Mouse (Mus musculus) megakaryocyte, embryonic 14.5 days (primary cell): ENCODE measurements around the gene Zfp526. TPM values are rescaled to one million over a fixed set of nuclear protein-coding genes. Genes with fewer than 3 reads are reported as not detected.

Experiments used
- H3K27me3 ChIP-seq: replicated peaks from 2 replicates; pipeline ENCODE3; 2012; ENCODE audit warnings: inconsistent platforms
- H3K36me3 ChIP-seq: replicated peaks from 2 replicates; pipeline ENCODE3; 2012; ENCODE audit warnings: low read length, inconsistent platforms, mixed read lengths
- H3K4me1 ChIP-seq: 2 replicates; pipeline ENCODE4 v1.6.1; 2012; ENCODE audit warnings: inconsistent platforms
- H3K4me3 ChIP-seq: replicated peaks from 2 replicates; pipeline ENCODE3; 2012; ENCODE audit warnings: moderate library complexity, mild to moderate bottlenecking, inconsistent platforms
- H3K9me3 ChIP-seq: 2 replicates; pipeline ENCODE4 v1.6.1; 2012; ENCODE audit warnings: inconsistent platforms
- FLI1 ChIP-seq: IDR thresholded peaks from 2 replicates; pipeline ENCODE4 v1.6.1; 2012; ENCODE audit warnings: low read length, inconsistent platforms, mixed read lengths
- GATA1 ChIP-seq: IDR thresholded peaks from 3 replicates; pipeline ENCODE4 v1.6.1; 2012; ENCODE audit warnings: mixed read lengths, low read length, inconsistent platforms, borderline replicate concordance
- polyA plus RNA-seq: library from polyadenylated mRNA; stranded (reverse); fragments of >175 nt; gene quantifications from 2 replicates; pipeline ENCODE4 v1.2.3, GENCODE M21; 2012; ENCODE audit warnings: low replicate concordance; ENCODE audit not compliant: insufficient read depth

The Zfp526 gene
- polyA plus RNA-seq, 1 experiment = 4.8 TPM

DNA sequence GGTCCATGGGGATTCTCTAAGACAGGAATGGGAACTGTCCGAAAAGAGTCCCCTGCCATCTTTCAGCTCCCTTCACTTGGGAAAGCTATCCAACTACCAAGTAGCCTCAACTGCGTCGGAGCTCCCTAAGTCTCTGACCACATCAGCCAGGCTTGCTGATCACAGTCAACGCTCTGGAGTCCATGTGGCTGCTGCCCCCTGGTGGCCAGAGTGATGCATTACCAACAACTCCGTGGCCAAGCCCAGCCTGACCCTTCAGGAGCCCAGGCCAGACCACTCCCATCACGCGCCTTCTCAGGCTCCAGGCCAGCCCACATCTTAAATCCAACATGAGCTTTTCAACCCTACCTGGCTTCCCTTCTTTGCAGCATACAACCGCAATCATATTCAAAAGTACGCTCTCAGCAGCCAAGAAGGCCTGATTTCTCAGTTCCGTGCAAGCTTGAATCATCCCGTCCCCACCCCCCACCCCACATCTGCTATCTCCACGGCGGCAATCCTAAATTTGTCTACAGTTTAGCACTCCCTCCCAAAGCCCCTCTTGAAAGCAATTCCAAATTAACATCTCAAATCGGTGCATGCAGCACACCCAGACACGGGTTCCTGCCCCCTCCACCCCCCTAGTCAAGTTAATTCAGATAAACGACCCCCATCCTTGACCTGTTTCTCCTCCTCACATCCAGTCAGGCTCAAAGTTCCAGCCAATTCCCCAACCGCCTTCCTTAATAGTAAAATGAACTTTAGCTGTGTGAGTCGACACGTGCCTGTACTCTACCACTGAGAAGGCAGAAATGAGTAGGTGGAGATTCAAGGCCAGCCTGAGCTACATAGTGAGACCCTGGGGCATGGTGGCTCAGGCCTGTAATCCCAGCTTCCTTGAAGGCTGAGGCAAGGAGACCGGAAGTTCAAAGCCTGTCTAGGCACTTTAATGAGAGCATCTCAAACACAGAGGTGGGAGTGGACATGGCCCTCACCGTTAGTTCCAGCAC lies 33.3 kb upstream of the Zfp526 start:
- Histone ChIP-seq H3K27me3 (peaks cover 3% of the 10 kb centered on the region), H3K4me1 (peaks cover 34% of the 10 kb centered on the region), H3K36me3 (no peaks in the 10 kb centered on the region), H3K9me3 (no peaks in the 10 kb centered on the region), H3K4me3 (no peak overlapping the region)
- TF ChIP-seq GATA1 (no peak), FLI1 (no peak)

DNA sequence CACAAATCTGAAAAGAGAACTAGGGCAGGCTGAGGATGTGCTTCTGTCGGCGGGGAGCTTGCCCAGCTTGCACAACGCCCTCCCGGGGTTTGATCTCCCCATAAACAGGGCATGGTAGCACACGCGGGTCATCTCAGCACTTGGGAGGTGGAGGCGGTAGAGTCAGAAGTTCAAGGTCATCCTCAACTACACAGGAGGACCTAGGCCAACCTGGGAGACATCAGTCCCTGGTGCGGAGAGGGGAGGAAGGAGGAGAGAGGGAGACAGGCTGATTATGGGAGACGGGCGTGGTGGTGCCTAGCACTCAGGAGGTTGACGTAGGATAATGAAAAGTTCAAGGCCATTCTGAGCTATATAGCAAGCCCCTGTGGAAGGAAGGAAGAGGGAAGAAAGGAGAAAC lies 30.4 kb upstream of the Zfp526 start:
- H3K4me1 ChIP-seq = peaks cover 12% of the 10 kb centered on the region
- no peaks in the 10 kb centered on the region for H3K36me3 ChIP-seq
- peaks cover 11% of the 10 kb centered on the region for H3K27me3 ChIP-seq
- H3K4me3 ChIP-seq = no peak overlapping the region
- H3K9me3 ChIP-seq = no peaks in the 10 kb centered on the region
- no peak for TF ChIP-seq GATA1
- TF ChIP-seq FLI1 = no peak

DNA sequence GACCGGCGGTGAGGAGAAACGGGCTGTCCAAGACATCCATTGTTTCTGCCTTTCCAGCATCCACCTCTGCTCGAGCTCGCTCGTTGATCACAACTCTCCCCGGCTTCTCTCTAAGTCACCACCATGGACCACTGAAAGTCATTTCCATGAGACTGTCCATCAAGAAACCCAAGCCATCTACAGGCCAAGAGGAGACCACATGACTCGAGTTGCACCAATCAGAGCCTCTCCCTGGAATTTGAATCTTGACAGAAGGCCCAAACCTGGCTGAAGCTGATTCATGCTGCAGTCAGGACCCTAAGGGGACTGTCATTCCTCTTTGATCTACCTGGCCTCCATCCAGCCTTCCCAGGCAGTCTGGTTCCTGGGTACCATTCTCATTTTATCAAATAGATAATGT lies 29.1 kb upstream of the Zfp526 start:
- no peak overlapping the region for H3K4me3 ChIP-seq
- H3K27me3 ChIP-seq = peaks cover 18% of the 10 kb centered on the region
- peaks cover 19% of the 10 kb centered on the region for H3K4me1 ChIP-seq
- TF ChIP-seq GATA1 (no peak), FLI1 (no peak)
- H3K36me3 ChIP-seq = no peaks in the 10 kb centered on the region
- no peaks in the 10 kb centered on the region for H3K9me3 ChIP-seq

DNA sequence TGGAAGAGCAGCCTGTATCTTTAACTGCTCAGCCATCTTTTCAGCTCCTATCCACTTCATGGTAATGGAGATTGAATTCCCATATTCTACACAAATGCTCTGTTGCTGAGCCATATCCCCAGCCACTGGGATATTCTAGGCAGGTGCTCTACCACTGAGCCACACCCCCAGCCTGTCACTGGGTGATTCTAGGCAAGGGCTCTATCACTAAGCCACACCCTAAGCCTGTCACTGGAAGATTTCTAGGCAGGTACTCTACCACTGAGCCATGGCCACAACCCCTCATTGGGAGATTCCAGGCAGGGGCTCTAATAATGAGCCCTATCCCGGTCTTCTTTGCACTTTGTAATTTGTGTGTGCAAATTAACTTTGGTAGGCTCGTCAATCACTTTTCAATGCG lies 26.1 kb upstream of the Zfp526 start:
- Histone ChIP-seq H3K36me3 (no peaks in the 10 kb centered on the region), H3K4me1 (peaks cover 12% of the 10 kb centered on the region), H3K4me3 (no peak overlapping the region), H3K9me3 (no peaks in the 10 kb centered on the region), H3K27me3 (peaks cover 20% of the 10 kb centered on the region)
- TF ChIP-seq FLI1 (no peak), GATA1 (no peak)

- Histone ChIP-seq H3K9me3 (no peaks in the 10 kb centered on the region), H3K4me3 (no peak overlapping the region), H3K27me3 (peaks cover 17% of the 10 kb centered on the region), H3K4me1 (peaks cover 12% of the 10 kb centered on the region), H3K36me3 (peaks cover 4% of the 10 kb centered on the region)
- TF ChIP-seq GATA1 = no peak
- TF ChIP-seq FLI1 = no peak
Measured at GRCm38 (mm10) chr7:25196107-25196506, 25.1 kb upstream of the Zfp526 start.

- peaks cover 17% of the 10 kb centered on the region for H3K36me3 ChIP-seq
- peaks cover 12% of the 10 kb centered on the region for H3K4me1 ChIP-seq
- no peaks in the 10 kb centered on the region for H3K9me3 ChIP-seq
- peaks cover 17% of the 10 kb centered on the region for H3K27me3 ChIP-seq
- no peak overlapping the region for H3K4me3 ChIP-seq
- no peak for TF ChIP-seq GATA1
- no peak for TF ChIP-seq FLI1
Measured at GRCm38 (mm10) chr7:25197384-25198018, 23.7 kb upstream of the Zfp526 start.

GRCm38 (mm10) chr7:25203624-25204023 lies 17.6 kb upstream of the Zfp526 start:
- Histone ChIP-seq H3K4me1 (peaks cover 32% of the 10 kb centered on the region), H3K27me3 (no peaks in the 10 kb centered on the region), H3K4me3 (no peak overlapping the region), H3K9me3 (no peaks in the 10 kb centered on the region), H3K36me3 (peaks cover 78% of the 10 kb centered on the region)
- no peak for TF ChIP-seq FLI1
- no peak for TF ChIP-seq GATA1

DNA sequence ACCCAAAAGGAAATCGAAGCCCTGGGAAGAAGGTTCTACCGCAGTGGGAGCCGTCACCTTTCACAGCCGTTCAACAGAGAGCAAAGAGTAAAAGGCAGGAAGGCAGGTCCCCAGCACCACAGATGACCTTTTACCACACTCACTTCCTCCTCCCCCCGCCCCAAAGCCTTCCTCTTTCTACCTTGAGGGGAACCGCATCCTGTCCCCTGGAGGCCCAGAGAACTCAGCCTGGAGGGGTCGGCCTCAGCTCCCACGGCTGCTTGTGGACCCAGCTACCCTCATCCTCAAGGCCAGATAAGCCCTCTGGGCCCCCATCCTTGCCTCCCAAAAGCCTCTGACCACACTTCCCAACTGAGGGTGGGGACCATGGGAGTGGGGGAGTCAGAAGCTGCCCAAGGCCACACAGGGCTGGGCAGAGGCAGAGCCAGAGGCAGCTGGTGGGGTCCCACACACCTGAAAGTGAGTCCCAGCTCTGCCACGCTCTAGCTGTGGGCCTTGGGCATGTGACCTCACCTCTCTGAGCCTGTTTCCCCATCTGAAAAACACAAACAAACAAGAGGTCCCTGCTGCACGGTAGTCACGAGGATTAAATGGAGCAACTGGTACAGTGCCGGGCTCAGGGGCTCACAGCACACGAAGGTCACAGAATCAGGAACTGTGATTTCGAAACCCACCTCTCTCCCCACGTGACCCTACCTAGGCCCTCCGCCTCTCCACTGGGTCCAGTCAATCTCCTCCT lies 15.7 kb upstream of the Zfp526 start:
- Histone ChIP-seq H3K4me3 (peak overlapping the region; percentile 20), H3K4me1 (peaks cover 39% of the 10 kb centered on the region), H3K36me3 (peaks cover 97% of the 10 kb centered on the region), H3K27me3 (no peaks in the 10 kb centered on the region), H3K9me3 (no peaks in the 10 kb centered on the region)
- no peak for TF ChIP-seq GATA1
- no peak for TF ChIP-seq FLI1

GRCm38 (mm10) chr7:25206094-25206830 lies 15.0 kb upstream of the Zfp526 start:
- H3K9me3 ChIP-seq = no peaks in the 10 kb centered on the region
- peaks cover 39% of the 10 kb centered on the region for H3K4me1 ChIP-seq
- H3K27me3 ChIP-seq = peaks cover 1% of the 10 kb centered on the region
- no peak for TF ChIP-seq GATA1
- no peak for TF ChIP-seq FLI1
- peaks cover 99% of the 10 kb centered on the region for H3K36me3 ChIP-seq
- H3K4me3 ChIP-seq = peak overlapping the region; percentile 38
